Mouse (Mus musculus) embryonic fibroblast, embryonic 13.5 days (primary cell): ENCODE data around the gene Ankrd33.

ENCODE experiments used
- CTCF ChIP-seq: IDR thresholded peaks from 2 replicates; pipeline ENCODE4 v1.5.1; 2011; ENCODE audit warnings: mild to moderate bottlenecking, control low read depth, low read length, moderate library complexity, borderline replicate concordance; ENCODE audit not compliant: insufficient read depth
- POLR2A ChIP-seq: IDR thresholded peaks from 2 replicates; pipeline ENCODE4 v1.6.1; 2011; ENCODE audit warnings: low read depth, mild to moderate bottlenecking, control low read depth, low read length, moderate library complexity

DNA sequence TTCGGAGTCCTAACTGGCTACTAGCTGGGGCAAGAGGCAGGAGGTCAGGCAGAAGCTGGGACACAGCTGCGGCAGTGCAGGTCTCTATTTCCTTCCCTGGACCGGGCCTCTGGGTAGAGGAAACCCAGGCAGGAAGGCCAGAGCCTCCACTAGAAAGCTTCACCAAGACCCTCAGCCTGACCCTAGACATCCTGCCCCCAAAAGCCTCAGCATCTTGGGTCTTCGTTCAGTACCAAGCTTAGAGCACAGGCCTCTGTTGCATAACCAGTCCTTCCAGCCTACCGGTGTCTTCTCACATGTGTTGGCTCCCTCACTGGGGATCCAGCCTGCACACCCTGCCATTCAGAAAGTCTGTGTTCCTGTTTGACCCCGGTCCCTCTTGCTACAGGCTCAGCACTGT is 17.2 kb downstream of the Ankrd33 start:
- TF ChIP-seq POLR2A (no peak), CTCF (no peak)
